Mouse (Mus musculus): ENCODE results near the gene Speer4c. TPM values are rescaled to one million over a fixed set of nuclear protein-coding genes. Genes with fewer than 3 reads are reported as not detected.
"Not testable (repeated sequence)": the region's sequence is repeated elsewhere in the genome, so short reads cannot be mapped to it uniquely, and the experiment has no call there.

The Speer4c gene
- polyA plus RNA-seq (2015; fragmentation: Nextera tagmentation; extraction: Ambion mirVana) = 0.72 and 0.82 TPM in 2 replicates

- DNase-seq (ENCODE audit: low spot score) = not testable (repeated sequence)
Observed at GRCm38 (mm10) chr5:15714171-15714570, at the start of gene Speer4c. Gene Speer4c, minus strand, starts transcription at chr5:15714271.

- DNase-seq (ENCODE audit: low spot score) = no peak
Observed at GRCm38 (mm10) chr5:15747478-15748255, 33.6 kb upstream of the Speer4c start.

GRCm38 (mm10) chr5:15734097-15734867, 20.2 kb upstream of the Speer4c start:
- DNase-seq (ENCODE audit: low spot score) = no peak

GRCm38 (mm10) chr5:15702891-15703290, 11.2 kb downstream of the Speer4c start:
- DNase-seq (ENCODE audit: low spot score) = not testable (repeated sequence)

GRCm38 (mm10) chr5:15697719-15698118, 16.4 kb downstream of the Speer4c start:
- DNase-seq (ENCODE audit: low spot score) = not testable (repeated sequence)

GRCm38 (mm10) chr5:15691849-15692248, 22.2 kb downstream of the Speer4c start:
- DNase-seq (ENCODE audit: low spot score) = not testable (repeated sequence)

- peak; percentile 4 for DNase-seq (ENCODE audit: low spot score)
Observed at GRCm38 (mm10) chr5:15690822-15691221, 23.2 kb downstream of the Speer4c start.

GRCm38 (mm10) chr5:15689659-15690213, 24.3 kb downstream of the Speer4c start:
- not testable (repeated sequence) for DNase-seq (ENCODE audit: low spot score)

- not testable (repeated sequence) for DNase-seq (ENCODE audit: low spot score)
Observed at GRCm38 (mm10) chr5:15688874-15689658, 25.0 kb downstream of the Speer4c start.

GRCm38 (mm10) chr5:15681301-15682035, 32.6 kb downstream of the Speer4c start:
- DNase-seq (ENCODE audit: low spot score) = not testable (repeated sequence)

- peak; percentile 2 for DNase-seq (ENCODE audit: low spot score)
Observed at GRCm38 (mm10) chr5:15679980-15680949, 33.8 kb downstream of the Speer4c start.

GRCm38 (mm10) chr5:15678907-15679306, 35.2 kb downstream of the Speer4c start:
- DNase-seq (ENCODE audit: low spot score) = peak; percentile 17

- DNase-seq (ENCODE audit: low spot score) = not testable (repeated sequence)
Observed at GRCm38 (mm10) chr5:15677750-15678149, 36.3 kb downstream of the Speer4c start.

GRCm38 (mm10) chr5:15674429-15675244, 39.4 kb downstream of the Speer4c start:
- not testable (repeated sequence) for DNase-seq (ENCODE audit: low spot score)

GRCm38 (mm10) chr5:15673989-15674388, 40.1 kb downstream of the Speer4c start:
- DNase-seq (ENCODE audit: low spot score) = not testable (repeated sequence)

GRCm38 (mm10) chr5:15670789-15671188, 43.3 kb downstream of the Speer4c start:
- DNase-seq (ENCODE audit: low spot score) = peak; percentile 1

- not testable (repeated sequence) for DNase-seq (ENCODE audit: low spot score)
Observed at GRCm38 (mm10) chr5:15663847-15664246, 50.2 kb downstream of the Speer4c start.
